Mouse (Mus musculus) adrenal gland, postnatal 25 days (tissue): ENCODE results near the gene Actg1. TPM values are rescaled to one million over a fixed set of nuclear protein-coding genes. Genes with fewer than 3 reads are reported as not detected.
"Not testable (repeated sequence)": the region's sequence is repeated elsewhere in the genome, so short reads cannot be mapped to it uniquely, and the experiment has no call there.

Experiments used
- DNase-seq: peaks from one replicate; pipeline ENCODE4 v3.0.0; 2021; ENCODE audit warnings: mixed read lengths
- total RNA-seq: library from RNA; stranded (reverse); gene quantifications from 2 replicates; pipeline ENCODE4 v1.2.3, GENCODE M21; 2021

Actg1 gene
- total RNA-seq, 1 experiment from 2014 or later = 1,352 TPM

GRCm38 (mm10) chr11:120360755-120361154 is 12.4 kb upstream of the Actg1 start:
- no peak for DNase-seq

GRCm38 (mm10) chr11:120360062-120360461 is 11.7 kb upstream of the Actg1 start:
- DNase-seq = peak; percentile 46

- no peak for DNase-seq
These were observed 11.0 kb upstream of the Actg1 start for GRCm38 (mm10) chr11:120359391-120359790.

GRCm38 (mm10) chr11:120357791-120358401 is 9.6 kb upstream of the Actg1 start:
- peak; percentile 69 for DNase-seq

GRCm38 (mm10) chr11:120356900-120357299 is 8.6 kb upstream of the Actg1 start:
- DNase-seq = peak; percentile 0

- no peak for DNase-seq
These were observed 8.0 kb upstream of the Actg1 start for GRCm38 (mm10) chr11:120356319-120356840.

GRCm38 (mm10) chr11:120355277-120356039 is 7.1 kb upstream of the Actg1 start:
- peak; percentile 1 for DNase-seq

GRCm38 (mm10) chr11:120354304-120355276 is 6.2 kb upstream of the Actg1 start:
- DNase-seq = no peak

GRCm38 (mm10) chr11:120353500-120354303 is 5.4 kb upstream of the Actg1 start:
- DNase-seq = peak; percentile 90

- DNase-seq = no peak
These were observed 4.4 kb upstream of the Actg1 start for GRCm38 (mm10) chr11:120352571-120353290.

- DNase-seq = not testable (repeated sequence)
These were observed 3.7 kb upstream of the Actg1 start for GRCm38 (mm10) chr11:120352093-120352350.

GRCm38 (mm10) chr11:120351250-120352092 is 3.1 kb upstream of the Actg1 start:
- DNase-seq = no peak

GRCm38 (mm10) chr11:120350711-120351110 is 2.4 kb upstream of the Actg1 start:
- no peak for DNase-seq

- peak; percentile 89 for DNase-seq
These were observed 1.8 kb upstream of the Actg1 start for GRCm38 (mm10) chr11:120349986-120350702.

- DNase-seq = no peak
These were observed 1.1 kb upstream of the Actg1 start for GRCm38 (mm10) chr11:120349371-120349985.

GRCm38 (mm10) chr11:120348684-120349370 is 485 bp upstream of the Actg1 start:
- DNase-seq = peak; percentile 62

- no peak for DNase-seq
These were observed 1.0 kb downstream of the Actg1 start for GRCm38 (mm10) chr11:120347301-120347700.

- DNase-seq = not testable (repeated sequence)
These were observed 1.8 kb downstream of the Actg1 start for GRCm38 (mm10) chr11:120346383-120347034.
